Mouse (Mus musculus) adrenal gland, postnatal 25 days (tissue): ENCODE results near the gene Zfp595. TPM values are rescaled to one million over a fixed set of nuclear protein-coding genes. Genes with fewer than 3 reads are reported as not detected.
"Not testable (repeated sequence)": the region's sequence is repeated elsewhere in the genome, so short reads cannot be mapped to it uniquely, and the experiment has no call there.

Source experiments
- DNase-seq: peaks from one replicate; pipeline ENCODE4 v3.0.0; 2021; ENCODE audit warnings: mixed read lengths
- long read RNA-seq: library from polyadenylated mRNA; stranded (forward); transcript quantifications from one replicate; pipeline ENCODE4 v2.0.0, GENCODE M21; 2021
- total RNA-seq: library from RNA; stranded (reverse); gene quantifications from 2 replicates; pipeline ENCODE4 v1.2.3, GENCODE M21; 2021

The Zfp595 gene
- 6.2 and 7.4 TPM in 2 replicates for total RNA-seq
- long read RNA-seq, full-length matches to known transcripts = 1 of 1 reads
- long read RNA-seq, partial matches to known transcripts = 0 of 1 reads
- long read RNA-seq, other reads (novel, unspliced or antisense) = 0 of 1 reads

DNA sequence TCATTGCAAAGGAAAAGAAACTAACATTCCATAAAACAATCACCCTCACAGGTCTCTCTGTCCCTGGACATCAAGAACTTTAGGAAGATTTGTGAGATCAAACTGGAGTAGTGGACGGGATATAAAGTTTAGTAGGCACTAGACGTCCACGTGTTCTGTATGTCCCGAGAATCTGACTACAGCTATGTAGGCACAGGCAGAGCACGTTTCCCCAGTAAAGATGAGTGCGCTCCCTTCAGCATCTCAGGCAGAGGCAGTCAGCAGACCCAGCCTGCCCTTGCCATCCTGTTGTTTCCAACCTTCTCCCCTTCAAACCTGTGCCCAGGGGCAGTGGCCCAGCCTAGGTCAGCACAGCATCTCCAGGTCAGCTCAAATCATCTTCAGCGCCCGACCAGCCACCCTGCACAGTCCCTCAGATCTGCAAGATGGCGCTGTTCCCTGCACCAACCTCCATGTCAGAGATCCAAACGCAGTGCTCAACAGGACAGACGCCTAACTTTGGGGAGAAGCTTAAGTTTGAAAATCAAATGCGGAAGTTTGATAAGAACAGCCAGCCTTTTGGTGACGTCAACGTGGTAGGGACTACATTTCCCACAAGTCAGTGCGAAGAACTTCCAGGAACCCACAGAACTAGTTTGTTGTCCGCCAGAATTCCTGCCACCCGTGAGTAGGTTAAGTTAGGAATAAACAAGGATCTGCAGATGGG, at the start of gene Zfp595:
Zfp595 (minus strand) TSS at position 552 of the 706 bp plus-strand sequence.
- DNase-seq = peak; percentile 66

DNA sequence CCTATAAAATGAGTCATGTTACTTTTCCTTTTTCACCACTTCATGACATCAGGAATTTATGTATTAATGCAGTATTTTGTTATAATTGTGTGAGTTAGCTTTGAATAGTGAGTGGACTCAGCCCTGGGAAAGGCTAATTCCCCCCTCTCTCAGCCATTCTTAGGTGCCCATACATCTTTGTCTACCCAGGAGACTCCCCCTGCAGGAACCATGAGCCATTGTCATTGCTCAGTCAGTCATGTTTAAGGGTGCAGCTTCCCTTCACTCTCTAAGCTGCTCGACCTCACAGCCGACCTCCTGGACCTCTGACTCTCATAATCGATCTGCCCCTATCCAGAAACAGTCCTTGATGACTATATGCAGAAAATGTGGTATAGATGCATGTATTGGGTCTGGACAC, 43.9 kb upstream of the Zfp595 start:
- DNase-seq = not testable (repeated sequence)

DNA sequence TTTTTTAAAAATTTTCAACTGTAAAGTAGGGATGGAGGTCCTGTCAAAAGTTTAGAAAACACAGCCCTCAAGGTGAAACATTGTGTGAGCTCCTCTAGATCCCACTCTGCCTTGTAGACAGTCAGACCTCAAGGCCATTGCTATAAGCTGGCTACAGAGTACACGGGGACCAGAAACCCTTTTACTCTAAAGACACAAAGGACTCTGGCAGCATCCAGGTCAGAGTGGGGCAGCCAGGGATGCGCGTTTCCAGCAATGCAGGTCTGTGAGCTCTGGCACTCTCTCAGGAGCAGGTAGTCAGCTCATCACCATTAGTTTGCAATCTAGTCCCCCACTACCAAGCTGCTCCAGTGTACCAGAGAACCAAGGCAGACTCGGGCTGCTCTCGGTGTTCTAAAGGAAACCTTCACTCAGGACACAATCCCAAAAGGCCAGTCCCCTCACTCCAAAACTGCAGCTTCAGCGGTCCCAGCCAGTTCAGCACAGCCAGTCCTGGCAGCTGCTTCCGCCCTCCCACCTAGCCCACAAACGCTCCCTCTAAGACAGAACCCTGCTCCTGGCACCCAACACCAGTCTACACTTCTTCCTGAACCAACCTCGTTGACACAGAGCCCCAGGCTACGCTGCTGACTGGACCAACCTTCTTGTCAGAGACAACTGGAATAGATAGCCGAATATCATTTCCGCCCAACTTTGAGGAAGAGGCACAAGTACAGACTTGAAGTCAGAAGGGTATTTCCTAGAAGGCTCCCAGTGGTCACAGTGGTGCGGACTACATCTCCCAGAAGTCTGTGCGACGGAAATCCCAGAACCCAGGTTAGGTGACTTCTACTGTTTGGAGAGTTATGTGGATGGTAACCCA, 42.9 kb upstream of the Zfp595 start, which contains the start of the genes Gm28041 and Zfp456:
Gm28041 (minus strand) TSS at position 684 of the 862 bp plus-strand sequence.
Zfp456 (minus strand) TSS at position 761 of the 862 bp plus-strand sequence.
- DNase-seq = peak; percentile 59

DNA sequence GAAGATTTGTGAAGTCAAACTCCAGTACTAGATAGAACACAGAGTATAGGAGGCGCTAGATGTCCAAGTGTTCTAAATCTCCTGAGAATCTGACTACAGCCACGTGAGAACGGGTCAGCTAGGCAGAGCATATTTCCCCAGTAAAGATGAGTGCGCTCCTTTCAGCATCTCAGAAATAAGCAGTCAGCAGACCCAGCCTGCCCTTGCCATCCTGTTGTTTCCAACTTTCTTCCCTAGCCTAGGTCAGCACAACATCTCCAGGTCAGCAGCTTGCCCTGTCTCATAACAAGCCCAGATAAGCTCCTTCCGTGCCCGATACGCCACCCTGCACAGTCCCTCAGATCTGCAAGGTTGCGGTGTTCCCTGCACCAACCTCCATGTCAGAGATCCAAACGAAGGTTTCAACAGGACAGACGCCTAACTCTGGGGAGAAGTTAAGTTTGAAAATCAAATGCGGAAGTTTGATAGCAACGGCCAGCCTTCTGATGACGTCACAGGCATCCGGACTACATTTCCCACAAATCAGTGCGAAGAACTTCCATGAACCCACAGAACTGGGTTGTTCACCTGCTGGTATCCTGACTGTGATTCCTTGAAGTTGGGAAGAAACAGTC, 27.9 kb upstream of the Zfp595 start, which contains the start of the genes Gm28044 and Zfp953:
Gm28044 (minus strand) TSS at position 406 of the 614 bp plus-strand sequence.
Zfp953 (minus strand) TSS at position 475 of the 614 bp plus-strand sequence.
- DNase-seq = peak; percentile 82

DNA sequence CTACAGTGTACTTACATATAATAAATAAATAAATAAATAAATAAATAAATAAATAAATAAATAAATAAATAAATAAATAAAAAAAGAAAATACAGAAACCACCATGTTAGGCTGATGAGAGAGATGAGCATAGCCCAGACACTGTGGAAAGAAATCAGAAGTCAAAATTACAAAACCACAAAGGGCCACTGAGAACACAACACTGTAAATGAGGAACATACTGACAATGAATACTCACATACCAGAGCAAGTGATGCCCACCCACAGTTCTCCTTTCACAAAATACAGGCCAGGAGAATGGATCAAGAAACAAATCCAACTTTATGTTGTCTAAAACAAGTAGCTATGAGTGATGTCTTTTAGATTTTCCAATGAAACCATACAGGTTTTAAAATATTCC, 19.5 kb upstream of the Zfp595 start:
- no peak for DNase-seq

DNA sequence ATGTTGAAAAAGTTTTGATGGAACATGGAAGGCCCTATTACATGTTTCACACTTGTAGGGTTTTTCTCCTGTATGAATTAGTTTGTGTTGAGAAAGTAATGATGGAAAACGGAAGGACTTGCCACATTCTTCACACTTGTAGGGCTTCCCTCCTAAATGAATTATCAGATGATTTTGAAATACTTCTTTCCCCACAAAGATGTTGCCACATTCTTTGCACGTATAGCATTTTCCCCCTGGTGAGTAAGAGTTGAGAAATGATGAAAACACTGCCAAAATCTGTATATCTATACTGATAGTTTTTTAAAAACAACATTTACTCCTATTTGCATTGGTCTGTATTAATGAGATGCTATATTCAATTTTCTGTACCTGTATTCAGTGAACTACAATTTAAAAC, 11.1 kb upstream of the Zfp595 start:
- DNase-seq = no peak

DNA sequence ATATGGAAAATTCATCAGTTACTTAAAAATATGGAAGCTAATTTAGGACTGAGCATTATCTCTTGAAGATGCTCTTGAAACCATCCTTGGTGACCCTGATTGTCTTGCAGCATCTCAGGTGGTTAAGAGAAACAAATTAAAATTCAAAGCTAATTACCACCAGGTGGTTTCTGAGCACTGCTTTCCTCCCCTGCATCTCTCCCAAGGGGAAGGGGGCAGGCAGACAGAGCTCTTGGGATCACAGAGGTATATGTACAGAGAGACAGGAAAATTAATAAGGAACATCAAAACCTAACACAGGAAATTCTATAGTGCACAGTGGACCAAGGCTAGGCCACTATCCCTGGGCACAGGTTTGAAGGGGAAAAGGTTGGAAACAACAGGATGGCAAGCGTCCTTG, 507 bp upstream of the Zfp595 start:
- no peak for DNase-seq

DNA sequence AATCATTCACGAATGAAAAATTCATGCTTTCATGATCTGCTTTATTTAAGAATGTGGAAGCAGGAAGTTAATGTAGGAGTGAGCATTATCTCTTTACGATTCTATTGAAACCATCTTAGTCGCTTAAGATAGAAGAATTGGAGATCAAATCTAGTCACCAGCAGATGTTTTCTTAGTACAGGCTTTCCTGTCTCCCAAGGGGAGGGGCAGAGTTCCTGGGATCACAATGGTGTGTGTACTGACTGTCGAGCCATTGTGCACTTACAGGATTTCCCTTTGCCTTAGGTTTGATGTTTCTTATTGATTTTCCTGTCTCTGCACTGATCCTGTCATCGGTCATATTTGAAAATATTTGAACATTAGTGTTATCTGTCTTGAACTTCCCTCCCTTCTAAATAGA, 25.7 kb downstream of the Zfp595 start:
- DNase-seq = no peak

DNA sequence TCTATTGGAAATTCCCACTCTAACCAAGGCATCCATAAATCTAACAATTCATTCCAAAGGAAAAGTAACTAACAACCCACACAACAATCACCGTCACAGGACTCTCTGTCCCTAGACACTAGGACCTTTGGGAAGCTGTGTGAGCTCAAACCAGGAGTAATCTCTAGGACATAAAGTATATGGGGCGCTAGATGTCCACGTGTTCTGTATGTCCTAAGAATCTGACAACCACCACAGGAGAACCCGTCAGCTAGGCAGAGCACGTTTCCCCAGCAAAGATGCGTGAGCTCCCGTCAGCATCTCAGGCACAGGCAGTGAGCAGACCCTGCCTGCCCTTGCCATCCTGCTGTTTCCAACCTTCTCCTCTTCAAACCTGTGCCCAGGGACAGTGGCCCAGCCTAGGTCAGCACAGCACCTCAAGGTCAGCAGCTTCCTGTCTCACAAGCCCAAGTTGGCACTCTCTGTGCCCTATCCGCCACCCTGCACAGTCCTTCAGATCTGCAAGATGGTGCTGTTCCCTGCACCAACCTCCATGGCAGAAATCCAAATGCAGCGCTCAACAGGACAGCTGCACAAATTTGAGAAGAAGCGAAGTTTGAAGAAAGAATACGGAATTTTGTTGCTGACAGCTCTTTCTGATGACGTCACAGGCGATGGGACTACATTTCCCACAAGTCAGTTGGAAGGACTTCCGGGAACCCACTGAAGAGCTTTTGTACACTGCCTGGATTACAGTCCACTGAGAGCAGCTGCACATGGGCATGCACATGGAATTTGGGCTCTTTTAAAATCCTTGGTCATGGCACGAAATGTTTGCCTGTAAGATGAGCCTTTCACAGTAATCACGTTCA, 26.3 kb downstream of the Zfp595 start, which contains the start of gene Zfp457:
Zfp457 (minus strand) TSS at position 664 of the 851 bp plus-strand sequence.
- DNase-seq = peak; percentile 73

DNA sequence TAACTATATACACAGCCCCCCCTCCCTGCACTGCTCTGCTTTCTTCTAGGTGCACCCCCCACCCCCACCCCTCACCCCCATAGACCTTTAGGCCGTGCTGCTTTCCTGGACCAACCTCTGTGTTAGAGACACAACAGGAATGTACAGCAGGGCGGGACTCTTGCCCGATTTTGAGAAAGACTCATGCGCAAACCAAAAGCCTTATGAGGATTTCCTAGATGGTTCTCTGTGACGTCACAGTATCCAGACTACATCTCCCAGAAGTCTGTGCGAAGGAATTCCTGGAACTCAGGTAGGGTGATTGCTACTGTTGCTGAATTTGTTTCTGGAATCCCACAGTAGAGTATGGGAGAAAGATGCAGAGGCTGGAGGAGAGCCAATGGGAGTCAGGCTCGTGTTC, 54.1 kb downstream of the Zfp595 start, which contains the start of gene Zfp458:
Zfp458 (minus strand) TSS at position 153 of the 400 bp plus-strand sequence.
- DNase-seq = no peak

DNA sequence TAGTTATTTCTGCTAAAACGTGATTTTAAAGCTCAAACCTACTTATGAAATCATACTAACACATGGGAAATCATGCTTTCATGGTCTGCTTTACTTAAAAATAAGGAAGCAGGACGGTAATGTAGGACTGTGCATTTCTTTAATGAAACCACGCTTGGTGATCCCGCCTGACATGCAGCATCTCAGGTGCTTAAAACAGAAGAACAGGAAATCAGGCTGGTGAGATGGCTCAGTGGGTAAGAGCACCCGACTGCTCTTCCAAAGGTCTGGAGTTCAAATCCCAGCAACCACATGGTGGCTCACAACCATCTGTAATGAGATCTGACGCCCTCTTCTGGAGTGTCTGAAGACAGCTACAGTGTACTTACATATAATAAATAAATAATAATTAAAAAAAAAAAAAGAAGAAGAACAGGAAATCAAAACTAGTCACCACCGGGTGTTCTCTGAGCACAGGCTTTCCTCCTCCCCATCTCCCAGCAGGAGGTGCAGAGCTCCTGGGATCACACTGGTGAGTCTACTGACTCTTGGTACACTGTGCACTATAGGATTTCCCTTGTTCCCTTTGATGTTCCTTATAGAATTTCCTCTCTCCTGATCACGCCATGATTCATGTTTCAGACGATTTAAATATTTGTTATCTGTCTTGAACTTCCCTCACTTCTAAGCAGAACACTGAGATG, 62.8 kb downstream of the Zfp595 start:
- DNase-seq = not testable (repeated sequence)

DNA sequence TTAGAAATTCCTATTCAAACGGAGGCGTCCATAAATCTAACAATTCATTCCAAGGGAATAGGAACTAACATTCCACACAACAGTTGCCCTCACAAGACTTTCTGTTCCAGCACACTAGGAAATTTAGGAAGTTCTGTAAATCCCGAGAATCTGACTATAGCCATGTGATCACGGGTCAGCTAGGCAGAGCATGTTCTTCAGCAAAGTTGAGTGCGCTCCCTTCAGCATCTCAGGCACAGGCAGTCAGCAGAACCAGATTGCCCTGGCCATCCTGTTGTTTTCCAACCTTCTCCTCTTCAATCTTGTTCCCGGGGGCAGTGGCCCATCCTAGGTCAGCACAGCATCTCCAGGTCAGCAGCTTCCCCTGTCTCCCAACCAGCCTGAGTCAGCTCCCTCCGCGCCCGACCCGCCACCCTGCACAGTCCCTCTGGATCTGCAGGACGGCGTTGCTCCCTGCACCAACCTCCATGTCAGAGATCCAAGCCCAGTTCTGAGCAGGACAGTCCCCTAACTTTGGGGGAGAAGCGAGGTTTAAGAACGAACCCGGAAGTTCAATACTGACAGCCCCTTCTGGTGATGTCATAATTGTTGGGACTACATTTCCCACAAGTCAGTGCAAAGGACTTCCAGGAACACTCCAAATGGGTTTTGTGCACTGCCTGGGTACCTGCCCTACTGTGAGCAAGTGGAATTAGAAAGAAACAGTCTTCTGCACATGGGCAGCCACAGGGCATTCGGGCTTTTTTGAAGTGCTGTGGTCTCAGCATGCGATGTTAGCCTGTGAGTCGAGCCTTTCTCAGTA, 63.6 kb downstream of the Zfp595 start:
- DNase-seq = peak; percentile 28

Other genes starting within 250 kb of the Zfp595 start
- gene Zfp708, start 234.6 kb downstream of the Zfp595 start, total RNA-seq = 0.46 and 2.2 TPM in 2 replicates
- gene Gm28557, start 224.0 kb downstream of the Zfp595 start, total RNA-seq = 7.8 and 9.5 TPM in 2 replicates
- 1.3 and 1.7 TPM in 2 replicates for gene Rslcan18, start 216.3 kb downstream of the Zfp595 start, total RNA-seq
- 5.7 TPM in 2 replicates for gene Zfp759, start 210.9 kb downstream of the Zfp595 start, total RNA-seq
- gene Rsl1, start 159.4 kb downstream of the Zfp595 start, total RNA-seq = 7.9 and 8.5 TPM in 2 replicates
- 2.5 and 2.8 TPM in 2 replicates for gene Zfp455, start 138.1 kb downstream of the Zfp595 start, total RNA-seq
- gene Zfp458, start 54.1 kb downstream of the Zfp595 start, total RNA-seq = 4.0 and 5.8 TPM in 2 replicates
- gene Zfp457, start 26.1 kb downstream of the Zfp595 start, total RNA-seq = 3.7 and 5.8 TPM in 2 replicates
- gene Gm28044, start 28.0 kb upstream of the Zfp595 start, total RNA-seq = 1.2 TPM in 1 of 2 replicates, not detected in the other
- gene Zfp953, start 28.0 kb upstream of the Zfp595 start, total RNA-seq = 4.1 and 4.9 TPM in 2 replicates
- 2.2 TPM in 1 of 2 replicates, not detected in the other for gene Gm28041, start 43.2 kb upstream of the Zfp595 start, total RNA-seq
- gene Zfp456, start 43.2 kb upstream of the Zfp595 start, total RNA-seq = 1.3 and 2.5 TPM in 2 replicates
- 4.4 and 6.1 TPM in 2 replicates for gene Zfp429, start 67.2 kb upstream of the Zfp595 start, total RNA-seq
- 0.62 and 1.8 TPM in 2 replicates for gene Zfp459, start 88.8 kb upstream of the Zfp595 start, total RNA-seq
- gene Zfp874a, start 119.1 kb upstream of the Zfp595 start, total RNA-seq = 19.0 and 23.5 TPM in 2 replicates
- 15.9 and 18.7 TPM in 2 replicates for gene Zfp874b, start 151.7 kb upstream of the Zfp595 start, total RNA-seq
- 7.6 and 8.1 TPM in 2 replicates for gene Zfp58, start 168.0 kb upstream of the Zfp595 start, total RNA-seq
- gene Gm26965, start 193.6 kb upstream of the Zfp595 start, total RNA-seq = not detected in 2 replicates
- gene Zfp87, start 193.6 kb upstream of the Zfp595 start, total RNA-seq = 18.0 and 19.8 TPM in 2 replicates
- 8.6 and 8.9 TPM in 2 replicates for gene Zfp748, start 221.3 kb upstream of the Zfp595 start, total RNA-seq